Mouse (Mus musculus): ENCODE data around the gene Smarca2. TPM values are rescaled to one million over a fixed set of nuclear protein-coding genes. Genes with fewer than 3 reads are reported as not detected.

Gene Smarca2
- polyA plus RNA-seq, 1 experiment from 2014 or later, result 63.5 TPM

DNA sequence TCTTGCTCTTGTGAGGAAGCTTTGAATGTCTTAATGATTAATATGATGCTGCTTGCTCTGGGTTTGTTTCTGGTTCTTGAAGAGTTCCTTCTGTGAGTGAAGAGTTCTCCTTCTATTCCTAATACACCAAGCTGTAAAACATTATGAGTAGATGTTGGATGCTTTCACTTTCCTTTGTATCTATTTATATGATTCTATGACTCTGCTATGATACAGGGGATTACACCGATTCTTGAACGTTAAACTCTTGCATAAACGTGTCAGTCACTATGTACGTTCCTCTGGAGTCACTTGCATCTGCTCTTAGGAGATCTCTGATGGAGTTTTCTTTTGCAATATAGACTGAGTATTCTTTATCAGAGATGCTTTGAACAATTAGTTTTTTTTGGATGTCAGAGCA, 199.6 kb downstream of the Smarca2 start:
- DNase-seq (ENCODE audit: low spot score) (no peak), ATAC-seq (ENCODE audit: low read depth) (no peak)
- Histone ChIP-seq H3K36me3 (ENCODE audit: control insufficient read depth, insufficient read depth, low read length) (no peaks in the 10 kb centered on the region), H3K27me3 (replicated peaks; ENCODE audit: control insufficient read depth, insufficient read depth, low read length) (no peaks in the 10 kb centered on the region), H3K4me1 (ENCODE audit: control insufficient read depth, insufficient read depth, low read length) (no peaks in the 10 kb centered on the region), H3K4me2 (ENCODE audit: low read depth, low read length) (no peak overlapping the region), H3K9ac (ENCODE audit: low read depth, low read length) (no peak overlapping the region), H3K9me3 (ENCODE audit: control insufficient read depth, low read length) (no peaks in the 10 kb centered on the region), H3K27ac (replicated peaks; ENCODE audit: low read depth, low read length) (no peak overlapping the region), H3K4me3 (ENCODE audit: low read depth, low read length) (no peak overlapping the region)
- WGBS, result 85% methylated on average over 4 of the region's 4 CpGs

GRCm38 (mm10) chr19:26814629-26815028, 209.8 kb downstream of the Smarca2 start:
- Histone ChIP-seq H3K27ac (replicated peaks; ENCODE audit: low read depth, low read length) (no peak overlapping the region), H3K4me3 (ENCODE audit: low read depth, low read length) (no peak overlapping the region), H3K36me3 (ENCODE audit: control insufficient read depth, insufficient read depth, low read length) (no peaks in the 10 kb centered on the region), H3K27me3 (replicated peaks; ENCODE audit: control insufficient read depth, insufficient read depth, low read length) (no peaks in the 10 kb centered on the region), H3K9me3 (ENCODE audit: control insufficient read depth, low read length) (no peaks in the 10 kb centered on the region), H3K9ac (ENCODE audit: low read depth, low read length) (no peak overlapping the region), H3K4me1 (ENCODE audit: control insufficient read depth, insufficient read depth, low read length) (no peaks in the 10 kb centered on the region), H3K4me2 (ENCODE audit: low read depth, low read length) (no peak overlapping the region)
- ATAC-seq (ENCODE audit: low read depth), result no peak
- DNase-seq (ENCODE audit: low spot score), result peak; percentile 22
- 33% methylated on average over 4 of the region's 4 CpGs for WGBS

GRCm38 (mm10) chr19:26817901-26818300, 213.1 kb downstream of the Smarca2 start:
- H3K4me3 ChIP-seq (ENCODE audit: low read depth, low read length), result no peak overlapping the region
- ATAC-seq (ENCODE audit: low read depth) (no peak), DNase-seq (ENCODE audit: low spot score) (peak; percentile 60)
- H3K36me3 ChIP-seq (ENCODE audit: control insufficient read depth, insufficient read depth, low read length), result no peaks in the 10 kb centered on the region
- WGBS, result 45% methylated on average over 4 of the region's 4 CpGs
- H3K4me2 ChIP-seq (ENCODE audit: low read depth, low read length), result no peak overlapping the region
- peaks cover 16% of the 10 kb centered on the region; the same call in 1 of the 2 replicates for H3K4me1 ChIP-seq (ENCODE audit: control insufficient read depth, insufficient read depth, low read length)
- H3K27ac ChIP-seq (replicated peaks; ENCODE audit: low read depth, low read length), result no peak overlapping the region
- no peaks in the 10 kb centered on the region for H3K9me3 ChIP-seq (ENCODE audit: control insufficient read depth, low read length)
- H3K9ac ChIP-seq (ENCODE audit: low read depth, low read length), result no peak overlapping the region
- H3K27me3 ChIP-seq (replicated peaks; ENCODE audit: control insufficient read depth, insufficient read depth, low read length), result no peaks in the 10 kb centered on the region
